Mouse (Mus musculus) monocyte, adult 2 months (primary cell): Measurements from ENCODE around the gene Mettl26.

Experiments
- DNase-seq, 2 experiments: peaks; one replicate each; pipeline ENCODE4 v3.0.0; 2022; ENCODE audit warnings: low spot score in 2 of 2, low read depth in 1 of 2

Mettl26 gene

GRCm38 (mm10) chr17:25919786-25920642, 45.1 kb downstream of the Mettl26 start:
- peak; percentile 98 to 99 for DNase-seq

- DNase-seq, result no peak
Observed at GRCm38 (mm10) chr17:25922120-25922519, 47.2 kb downstream of the Mettl26 start.

DNA sequence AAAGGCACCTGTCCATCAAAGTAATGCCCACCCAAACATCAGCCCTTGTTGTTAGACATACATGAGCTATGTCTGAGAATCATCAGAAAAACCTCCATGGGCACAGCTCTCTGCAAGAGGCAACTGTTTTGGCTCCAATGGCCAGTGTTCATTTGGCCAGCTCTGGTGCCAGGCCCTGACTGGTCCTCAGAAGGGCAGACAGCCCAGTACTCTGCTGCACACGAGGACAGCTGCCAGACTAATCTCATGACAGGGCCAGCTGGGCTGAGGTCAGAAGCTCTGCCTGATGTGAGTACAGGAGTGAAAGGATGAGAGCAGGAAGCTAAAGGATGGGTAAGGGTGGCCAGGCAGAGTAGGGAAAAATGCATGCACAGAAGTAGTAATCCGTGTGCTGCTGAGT, 50.5 kb downstream of the Mettl26 start:
- no peak for DNase-seq
